ENCODE assay signal across 8 mouse cellular contexts in genomic region chr3:88684236-88684979, GRCm38 (mm10). TPM values are rescaled to one million over a fixed set of nuclear protein-coding genes. Genes with fewer than 3 reads are reported as not detected.
DNase-seq lines count a peak whose midpoint lies in the region; ATAC-seq and TF ChIP-seq lines count a peak whose summit lies in the region.

No protein-coding gene starts in this region.

- H3K27me3 ChIP-seq in lung, postnatal 0 days (replicated peaks; ENCODE audit: insufficient read depth, low read length): no peaks in the 10 kb centered on the region
- H3K27me3 ChIP-seq in forebrain, embryonic 13.5 days: no peaks in the 10 kb centered on the region
- no peaks in the 10 kb centered on the region for H3K27me3 ChIP-seq in limb, embryonic 11.5 days (ENCODE audit: control insufficient read depth, insufficient read depth, low read length)
- no peaks in the 10 kb centered on the region for H3K27me3 ChIP-seq in stomach, embryonic 14.5 days (ENCODE audit: control insufficient read depth, insufficient read depth, low read length)

- peak; percentile 32; the same call in 1 of the 2 replicates for TF ChIP-seq CTCF in lung, postnatal 0 days (IDR thresholded peaks at IDR 0.05)

- H3K9me3 ChIP-seq in lung, postnatal 0 days (ENCODE audit: low read length): no peaks in the 10 kb centered on the region
- H3K9me3 ChIP-seq in forebrain, embryonic 13.5 days (replicated peaks): no peaks in the 10 kb centered on the region
- H3K9me3 ChIP-seq in limb, embryonic 11.5 days (ENCODE audit: control insufficient read depth, low read length): no peaks in the 10 kb centered on the region
- no peaks in the 10 kb centered on the region for H3K9me3 ChIP-seq in stomach, embryonic 14.5 days (ENCODE audit: control insufficient read depth, low read depth, low read length)

- peak; percentile 30 for DNase-seq in lung, postnatal 0 days (ENCODE audit: low spot score)
- no peak for DNase-seq in lung, postnatal 14 days
- DNase-seq in limb, embryonic 11.5 days (ENCODE audit: low spot score): no peak
- DNase-seq in spleen, adult 12 weeks (ENCODE audit: low spot score): no peak
- DNase-seq in left cerebral cortex, adult 18-20 months (ENCODE audit: low spot score in 2 of 2): no peak

- peak overlapping the region; percentile 99 for H3K27ac ChIP-seq in lung, postnatal 0 days (ENCODE audit: low read length)
- no peak overlapping the region for H3K27ac ChIP-seq in forebrain, embryonic 13.5 days
- no peak overlapping the region for H3K27ac ChIP-seq in limb, embryonic 11.5 days (replicated peaks; ENCODE audit: low read depth, low read length)
- peak overlapping the region; percentile 90 for H3K27ac ChIP-seq in stomach, embryonic 14.5 days (ENCODE audit: low read length)

- H3K9ac ChIP-seq in lung, postnatal 0 days (replicated peaks; ENCODE audit: low read depth): peak overlapping the region; percentile 41
- H3K9ac ChIP-seq in forebrain, embryonic 13.5 days: no peak overlapping the region
- H3K9ac ChIP-seq in limb, embryonic 11.5 days (ENCODE audit: low read length): no peak overlapping the region
- peak overlapping the region; percentile 36; the same call in 1 of the 2 replicates for H3K9ac ChIP-seq in stomach, embryonic 14.5 days (replicated peaks; ENCODE audit: low read depth, low read length)

- no peak for TF ChIP-seq EP300 in lung, postnatal 0 days (IDR thresholded peaks at IDR 0.05)

- no peak for ATAC-seq in lung, postnatal 0 days
- no peak for ATAC-seq in forebrain, embryonic 13.5 days
- no peak for ATAC-seq in limb, embryonic 11.5 days (ENCODE audit: insufficient number of reproducible peaks, low FRiP score, low TSS enrichment, low read depth)
- no peak for ATAC-seq in stomach, embryonic 14.5 days (ENCODE audit: insufficient number of reproducible peaks, insufficient read depth, low FRiP score, low read depth)
- no peak for ATAC-seq in inflammation-experienced regulatory T-cells, adult 6 months

- peak overlapping the region; percentile 54 for H3K4me2 ChIP-seq in lung, postnatal 0 days (replicated peaks; ENCODE audit: low read depth, low read length)
- peak overlapping the region; percentile 92 for H3K4me2 ChIP-seq in forebrain, embryonic 13.5 days
- H3K4me2 ChIP-seq in limb, embryonic 11.5 days (ENCODE audit: low read depth, severe bottlenecking): peak overlapping the region; percentile 37
- H3K4me2 ChIP-seq in stomach, embryonic 14.5 days (replicated peaks; ENCODE audit: low read depth, low read length): peak overlapping the region; percentile 83

- peaks cover 7% of the 10 kb centered on the region; the same call in 1 of the 2 replicates for H3K4me1 ChIP-seq in lung, postnatal 0 days (ENCODE audit: insufficient read depth, low read depth, low read length)
- H3K4me1 ChIP-seq in forebrain, embryonic 13.5 days: peaks cover 24% of the 10 kb centered on the region
- peaks cover 5% of the 10 kb centered on the region; the same call in 1 of the 2 replicates for H3K4me1 ChIP-seq in limb, embryonic 11.5 days (ENCODE audit: control insufficient read depth, insufficient read depth, low read length)
- peaks cover 11% of the 10 kb centered on the region for H3K4me1 ChIP-seq in stomach, embryonic 14.5 days (ENCODE audit: control insufficient read depth, insufficient read depth, low read length)

- H3K36me3 ChIP-seq in lung, postnatal 0 days (ENCODE audit: insufficient read depth, low read length): no peaks in the 10 kb centered on the region
- peaks cover 18% of the 10 kb centered on the region for H3K36me3 ChIP-seq in forebrain, embryonic 13.5 days (ENCODE audit: poor library complexity, severe bottlenecking)
- H3K36me3 ChIP-seq in limb, embryonic 11.5 days (ENCODE audit: control insufficient read depth, insufficient read depth, low read length): no peaks in the 10 kb centered on the region
- H3K36me3 ChIP-seq in stomach, embryonic 14.5 days (ENCODE audit: control insufficient read depth, insufficient read depth, low read length): peaks cover 14% of the 10 kb centered on the region

- peak overlapping the region; percentile 97 for H3K4me3 ChIP-seq in lung, postnatal 0 days (ENCODE audit: low read depth, low read length)
- H3K4me3 ChIP-seq in forebrain, embryonic 13.5 days: peak overlapping the region; percentile 96
- H3K4me3 ChIP-seq in limb, embryonic 11.5 days (ENCODE audit: low read depth, low read length): peak overlapping the region; percentile 99; the same call in 1 of the 2 replicates
- H3K4me3 ChIP-seq in stomach, embryonic 14.5 days (ENCODE audit: low read depth, low read length): peak overlapping the region; percentile 89

- WGBS in lung, postnatal 0 days: 47% methylated on average over 7 of the region's 8 CpGs
- 64% methylated on average over 8 of the region's 8 CpGs for WGBS in forebrain, embryonic 13.5 days
- 65% methylated on average over 8 of the region's 8 CpGs for WGBS in limb, embryonic 11.5 days
- WGBS in stomach, embryonic 14.5 days: 58% methylated on average over 7 of the region's 8 CpGs

RNA-seq across cellular contexts. Expression of gene Khdc4, which starts 1.2 kb away (rescaled TPM):
- 42.3 and 49.4 TPM in 2 replicates for polyA plus RNA-seq in lung, postnatal 0 days (2015; fragmentation: Nextera tagmentation; extraction: Ambion mirVana)
- polyA plus RNA-seq in forebrain, embryonic 13.5 days (2015; fragmentation: Nextera tagmentation; extraction: Ambion mirVana): 97.8 and 102 TPM in 2 replicates
- 110 and 122 TPM in 2 replicates for polyA plus RNA-seq in limb, embryonic 11.5 days (2014; fragmentation: Nextera tagmentation; extraction: Ambion mirVana)
- polyA plus RNA-seq in stomach, embryonic 14.5 days (2014; fragmentation: Nextera tagmentation; extraction: Ambion mirVana): 81.9 and 90.4 TPM in 2 replicates
- total RNA-seq in left cerebral cortex, adult 18-20 months (2021): 10 to 100 TPM; 56.8 to 57.8 TPM
- 10 to 100 TPM; 36.1 to 57.0 (median 47.9) TPM for polyA plus RNA-seq in inflammation-experienced regulatory T-cells, adult 6 months (2017; shearing (Covaris generic))

RNA-seq across cellular contexts. Expression of gene Rxfp4, which starts 31.5 kb away (rescaled TPM):
- 0.61 and 0.92 TPM in 2 replicates for polyA plus RNA-seq in lung, postnatal 0 days (2015; fragmentation: Nextera tagmentation; extraction: Ambion mirVana)
- not detected in 2 replicates for polyA plus RNA-seq in forebrain, embryonic 13.5 days (2015; fragmentation: Nextera tagmentation; extraction: Ambion mirVana)
- not detected in 2 replicates for polyA plus RNA-seq in limb, embryonic 11.5 days (2014; fragmentation: Nextera tagmentation; extraction: Ambion mirVana)
- polyA plus RNA-seq in stomach, embryonic 14.5 days (2014; fragmentation: Nextera tagmentation; extraction: Ambion mirVana): not detected in 2 replicates
- not detected for total RNA-seq in left cerebral cortex, adult 18-20 months (2021)
- not detected for polyA plus RNA-seq in inflammation-experienced regulatory T-cells, adult 6 months (2017; shearing (Covaris generic))

RNA-seq across cellular contexts. Expression of gene Rit1, which starts 32.2 kb away (rescaled TPM):
- polyA plus RNA-seq in lung, postnatal 0 days (2015; fragmentation: Nextera tagmentation; extraction: Ambion mirVana): 88.6 and 98.4 TPM in 2 replicates
- polyA plus RNA-seq in forebrain, embryonic 13.5 days (2015; fragmentation: Nextera tagmentation; extraction: Ambion mirVana): 49.5 and 52.6 TPM in 2 replicates
- polyA plus RNA-seq in limb, embryonic 11.5 days (2014; fragmentation: Nextera tagmentation; extraction: Ambion mirVana): 28.8 and 36.0 TPM in 2 replicates
- 63.4 and 73.9 TPM in 2 replicates for polyA plus RNA-seq in stomach, embryonic 14.5 days (2014; fragmentation: Nextera tagmentation; extraction: Ambion mirVana)
- total RNA-seq in left cerebral cortex, adult 18-20 months (2021): 10 to 100 TPM; 41.4 to 42.9 TPM
- polyA plus RNA-seq in inflammation-experienced regulatory T-cells, adult 6 months (2017; shearing (Covaris generic)): 10 to 100 TPM; 34.1 to 55.2 (median 40.3) TPM

Comparison
In these comparisons a context has a peak if more than half of its experiments do, and no peak if none do; other contexts are left out.
1. H3K27ac ChIP-seq: peak in lung, postnatal 0 days (single experiment) and stomach, embryonic 14.5 days (single experiment); none in forebrain, embryonic 13.5 days (single experiment) and limb, embryonic 11.5 days (single experiment).
2. H3K4me2 ChIP-seq: peak in every context shown above with its lines; median percentile 92 in forebrain, embryonic 13.5 days; 83 in stomach, embryonic 14.5 days; 54 in lung, postnatal 0 days; 37 in limb, embryonic 11.5 days.
3. H3K9ac ChIP-seq: peak in lung, postnatal 0 days (single experiment) and stomach, embryonic 14.5 days (single experiment); none in forebrain, embryonic 13.5 days (single experiment) and limb, embryonic 11.5 days (single experiment).
4. Peak in every context shown above with its lines, with median percentiles within 50 percentile points of each other: H3K4me3 ChIP-seq.